Mouse (Mus musculus) v-Abl transformed pro-B cells (cell line): ENCODE measurements around the gene Yif1b.

ENCODE experiments used
- in situ Hi-C, 2 experiments: fragments of 400-800 bp; cut with MboI; formaldehyde crosslinking; loops; one replicate each; pipeline ENCODE4 v1.15.1; 2025; ENCODE audit not compliant: unreplicated experiment in 2 of 2

The Yif1b gene

GRCm38 (mm10) chr7:29295861-29296647, 57.9 kb downstream of the Yif1b start:
- in situ Hi-C loops, result loop anchor here in 1 of 2 experiments (10.0 kb wide), 1 partner anchor 241 kb away; no protein-coding TSS in a partner anchor

GRCm38 (mm10) chr7:29296998-29297397, 58.9 kb downstream of the Yif1b start:
- in situ Hi-C loops, result loop anchor here in 1 of 2 experiments (10.0 kb wide), 1 partner anchor 242 kb away; no protein-coding TSS in a partner anchor
